Mouse (Mus musculus) c-Kit-positive CD71-positive TER-119-negative erythroid progenitor cells, embryonic 14.5 days (primary cell): ENCODE measurements at regions not wholly inside any gene's neighbourhood (a gene's known extent, or its start where the extent isn't known, plus 50 kb on each side); places are given as distances from the start of the nearest gene placed in this dataset.

Experiments
- DNase-seq: peaks from one replicate; pipeline ENCODE4 v3.0.0-alpha.2; 2013; ENCODE audit warnings: low read depth

DNA sequence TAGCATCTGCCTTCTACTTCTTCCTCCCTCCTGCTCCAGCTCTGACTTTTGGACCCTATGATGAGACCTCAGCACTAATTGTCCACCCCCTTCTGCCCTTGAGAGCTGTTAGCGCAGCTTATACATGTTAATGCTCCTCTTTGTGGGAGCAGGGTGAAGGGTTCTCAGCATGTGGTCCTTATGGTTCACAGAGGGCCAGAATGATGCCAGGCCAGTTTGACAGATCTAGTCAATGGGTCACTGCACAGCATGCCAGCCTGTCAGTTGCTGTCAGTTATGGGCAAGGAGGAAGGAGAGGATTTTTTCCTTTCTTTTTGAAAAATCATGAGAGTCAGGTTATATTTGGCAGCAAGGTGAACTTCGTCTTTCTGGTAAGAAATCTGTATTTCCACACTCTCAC lies 68.4 kb downstream of the 4931417E11Rik start:
- DNase-seq: no peak

GRCm38 (mm10) chr6:73389301-73389700 lies 80.2 kb downstream of the 4931417E11Rik start:
- DNase-seq: no peak

DNA sequence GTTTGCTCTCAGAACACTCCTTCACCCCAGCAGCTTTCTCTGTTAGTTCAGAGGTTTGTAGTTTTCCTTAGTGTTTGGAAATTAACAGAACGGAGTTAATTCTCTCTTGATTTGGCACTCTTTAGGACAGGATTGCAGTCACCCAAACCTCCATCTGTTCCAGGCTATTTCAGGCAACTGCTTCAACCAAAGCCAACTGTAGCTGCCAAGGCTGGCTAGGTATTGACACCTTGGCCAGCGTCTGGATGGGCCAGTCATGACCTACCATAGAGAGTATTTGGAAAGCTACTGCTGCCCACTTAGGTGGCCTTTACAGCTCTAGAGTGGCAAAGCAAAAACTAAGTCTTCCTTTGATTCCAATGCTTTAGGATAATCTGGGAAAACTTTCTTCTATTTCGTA lies 83.2 kb downstream of the 4931417E11Rik start:
- DNase-seq: no peak

GRCm38 (mm10) chr6:73379825-73380224 lies 89.6 kb downstream of the 4931417E11Rik start:
- DNase-seq: no peak

GRCm38 (mm10) chr6:73377884-73378283 lies 91.6 kb downstream of the 4931417E11Rik start:
- no peak for DNase-seq

GRCm38 (mm10) chr6:73376291-73376690 lies 93.2 kb downstream of the 4931417E11Rik start:
- no peak for DNase-seq

DNA sequence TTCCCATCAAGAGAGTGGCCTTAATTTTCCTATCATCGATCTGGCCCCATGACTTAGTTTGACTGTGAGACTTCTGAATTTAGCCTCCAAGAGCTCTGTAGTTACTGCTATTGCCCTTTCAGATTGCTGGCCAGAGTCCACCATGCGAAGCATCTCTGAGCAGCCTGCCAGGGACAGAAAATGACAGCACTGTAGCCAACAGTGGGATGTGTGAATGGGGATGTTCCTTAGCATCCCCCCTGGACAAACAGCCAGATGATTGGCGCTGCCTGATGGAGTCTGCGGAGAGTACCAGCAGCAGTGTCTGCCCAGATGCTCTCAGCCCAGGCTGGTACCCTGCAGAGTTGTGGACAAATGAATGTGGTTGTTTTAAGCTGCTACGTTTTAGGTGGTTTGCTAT lies 96.6 kb downstream of the 4931417E11Rik start:
- no peak for DNase-seq

GRCm38 (mm10) chr6:73371866-73372265 lies 97.6 kb downstream of the 4931417E11Rik start:
- no peak for DNase-seq

GRCm38 (mm10) chr6:73370901-73371300 lies 98.6 kb downstream of the 4931417E11Rik start:
- no peak for DNase-seq

DNA sequence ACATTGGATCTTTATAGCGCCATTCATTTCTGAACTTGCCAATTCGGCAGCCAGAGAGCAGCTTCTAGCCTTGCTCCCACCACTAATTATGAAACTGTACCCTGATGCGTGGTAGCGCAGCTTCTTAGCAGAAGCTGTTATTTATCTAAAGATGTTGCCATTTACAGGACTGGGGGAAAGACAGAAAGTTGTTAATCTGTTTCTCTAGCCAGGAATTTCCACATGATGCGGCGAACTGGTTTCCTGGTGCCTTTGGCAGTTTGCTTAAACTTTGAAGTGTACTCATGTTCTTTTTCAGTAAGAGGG lies 100.7 kb downstream of the 4931417E11Rik start:
- no peak for DNase-seq

GRCm38 (mm10) chr6:73368047-73368835 lies 101.2 kb downstream of the 4931417E11Rik start:
- DNase-seq: no peak

- peak; percentile 44 for DNase-seq
Observed at GRCm38 (mm10) chr6:73367616-73368015, 101.9 kb downstream of the 4931417E11Rik start.

DNA sequence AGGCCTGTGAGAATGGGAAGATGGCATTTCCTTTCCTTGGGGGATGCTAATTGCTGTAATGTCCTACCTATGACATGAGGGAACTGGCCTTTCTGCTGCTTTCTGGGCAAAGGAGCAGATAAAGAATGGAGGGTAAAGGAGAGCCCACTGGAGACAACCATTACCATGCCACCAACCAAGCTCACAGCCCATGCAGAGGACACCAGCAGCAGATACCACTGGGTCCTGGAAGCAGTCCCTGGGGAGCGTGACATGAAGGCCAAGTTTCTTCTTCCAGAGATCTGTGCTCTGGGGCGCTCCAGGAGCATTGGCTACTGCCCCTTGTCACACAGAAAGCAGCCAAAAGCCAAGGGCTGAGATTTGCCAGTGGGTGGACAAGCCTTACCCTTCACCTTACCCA lies 102.8 kb downstream of the 4931417E11Rik start:
- no peak for DNase-seq

DNA sequence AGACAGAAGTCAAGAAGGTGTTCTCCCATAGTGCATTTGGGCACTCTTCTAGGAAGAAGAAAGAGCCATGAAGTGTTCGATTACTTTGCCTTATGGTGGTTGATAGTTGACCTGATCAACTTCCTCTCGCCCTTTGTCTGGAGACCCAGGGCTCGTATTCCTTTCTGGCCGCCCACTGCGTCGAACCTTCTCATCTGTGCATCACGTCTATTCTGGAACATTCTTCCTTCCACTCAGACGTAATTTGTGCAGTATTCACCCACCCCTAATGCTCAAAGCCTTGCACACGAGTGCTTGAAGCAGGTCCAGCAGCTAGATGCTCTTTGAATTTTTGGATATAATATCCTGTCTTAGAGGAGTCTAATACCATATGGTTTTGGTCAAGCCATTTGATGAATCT lies 104.2 kb downstream of the 4931417E11Rik start:
- DNase-seq: no peak

- DNase-seq: no peak
Observed at GRCm38 (mm10) chr6:73334995-73335394, 86.8 kb downstream of the Suclg1 start.

DNA sequence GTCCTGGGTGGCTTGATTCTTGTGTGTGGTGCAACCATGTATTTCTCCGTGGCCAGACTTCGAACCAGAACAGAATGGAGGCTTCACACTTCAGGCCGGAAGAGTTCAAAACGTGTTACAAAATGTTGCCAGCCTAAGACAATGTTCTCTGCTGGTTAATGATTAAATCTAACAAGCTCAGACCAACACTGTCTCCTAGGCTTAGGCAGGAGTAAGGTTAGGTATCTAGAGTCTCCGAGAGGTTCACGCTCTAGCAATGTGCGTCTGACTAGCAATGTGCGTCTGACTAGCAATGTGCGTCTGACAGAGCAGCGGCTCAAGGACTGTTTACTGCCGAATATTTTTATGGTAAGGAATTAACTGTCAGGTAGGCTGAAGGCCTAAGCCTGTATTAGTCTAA lies 81.5 kb downstream of the Suclg1 start:
- no peak for DNase-seq
